ENCODE assay signal across 9 mouse cellular contexts in genomic region chr15:94252962-94253712, GRCm38 (mm10).
DNase-seq lines count a peak whose midpoint lies in the region; ATAC-seq lines count a peak whose summit lies in the region.
"Had no signal": no experiment of that assay in that cellular context is flagged by ENCODE, and none has a peak within 500 bp of the region (broad histone marks: within the 10 kb centered on the region; RNA-seq: fewer than 3 reads in every experiment).

No protein-coding gene starts in this region.

- 72% methylated on average over 13 of the region's 13 CpGs for WGBS in neural tube, embryonic 11.5 days
- WGBS in intestine, embryonic 15.5 days: 42% methylated on average over 13 of the region's 13 CpGs

- H3K4me2 ChIP-seq in neural tube, embryonic 11.5 days (ENCODE audit: low read depth): no peak overlapping the region
- H3K4me2 ChIP-seq in intestine, embryonic 15.5 days (replicated peaks): no peak overlapping the region

- no peak for ATAC-seq in neural tube, embryonic 11.5 days (ENCODE audit: insufficient read depth, low FRiP score, low TSS enrichment)
- ATAC-seq in intestine, embryonic 15.5 days: peak; percentile 54; the same call in 1 of the 2 replicates

- no peaks in the 10 kb centered on the region for H3K27me3 ChIP-seq in neural tube, embryonic 11.5 days (ENCODE audit: control insufficient read depth, insufficient read depth, low read length)
- H3K27me3 ChIP-seq in intestine, embryonic 15.5 days (replicated peaks): no peaks in the 10 kb centered on the region

- H3K27ac ChIP-seq in neural tube, embryonic 11.5 days (ENCODE audit: low read depth, low read length): no peak overlapping the region
- H3K27ac ChIP-seq in intestine, embryonic 15.5 days: 0 out of 2 replicates have a peak overlapping the region, but pooled peaks have one; percentile 24
- H3K27ac ChIP-seq: midbrain, embryonic 10.5 days had no signal

- no peak overlapping the region for H3K4me3 ChIP-seq in neural tube, embryonic 11.5 days (ENCODE audit: low read depth, low read length)
- H3K4me3 ChIP-seq in intestine, embryonic 15.5 days (replicated peaks): no peak overlapping the region
- H3K4me3 ChIP-seq: midbrain, embryonic 10.5 days had no signal

- no peaks in the 10 kb centered on the region for H3K9me3 ChIP-seq in neural tube, embryonic 11.5 days (ENCODE audit: control insufficient read depth, low read length)
- no peaks in the 10 kb centered on the region for H3K9me3 ChIP-seq in intestine, embryonic 15.5 days
- H3K9me3 ChIP-seq: midbrain, embryonic 10.5 days had no signal

- H3K9ac ChIP-seq in neural tube, embryonic 11.5 days (ENCODE audit: low read length): no peak overlapping the region
- H3K9ac ChIP-seq in intestine, embryonic 15.5 days: no peak overlapping the region

- DNase-seq in heart, adult 18-20 months: peak; percentile 25 to 27
- DNase-seq in heart, adult 11 months: no peak
- DNase-seq in neural tube, embryonic 11.5 days (ENCODE audit: low spot score): peak; percentile 33
- no peak for DNase-seq in neural tube, embryonic 10.5 days (ENCODE audit: extremely low spot score, low spot score)
- peak; percentile 46 for DNase-seq in thymus, postnatal 0 days (ENCODE audit: low spot score)
- no peak for DNase-seq in adrenal gland, adult 8-10 months
- no peak for DNase-seq in adrenal gland, postnatal 10 days

- no peaks in the 10 kb centered on the region for H3K4me1 ChIP-seq in neural tube, embryonic 11.5 days (ENCODE audit: control insufficient read depth, insufficient read depth, low read length)
- peaks cover 10% of the 10 kb centered on the region; the same call in 1 of the 2 replicates for H3K4me1 ChIP-seq in intestine, embryonic 15.5 days (replicated peaks)

- no peaks in the 10 kb centered on the region for H3K36me3 ChIP-seq in neural tube, embryonic 11.5 days (ENCODE audit: control insufficient read depth, insufficient read depth, low read length)
- H3K36me3 ChIP-seq in intestine, embryonic 15.5 days: no peaks in the 10 kb centered on the region
- H3K36me3 ChIP-seq: midbrain, embryonic 10.5 days had no signal

Comparison
In these comparisons a context has a peak if more than half of its experiments do, and no peak if none do; other contexts are left out.
1. DNase-seq: peak in heart, adult 18-20 months (2 of 2), neural tube, embryonic 11.5 days (single experiment) and thymus, postnatal 0 days (single experiment); none in heart, adult 11 months (single experiment), neural tube, embryonic 10.5 days (single experiment), adrenal gland, adult 8-10 months (single experiment) and adrenal gland, postnatal 10 days (single experiment).